Mouse (Mus musculus) small intestine, adult 2 months (tissue): ENCODE results near the gene Ackr2.

Experiments used
- CTCF ChIP-seq: fragments of 200-500 bp; IDR thresholded peaks from 2 replicates; pipeline ENCODE4 v1.5.1; 2012; ENCODE audit warnings: low read depth, mild to moderate bottlenecking, control low read depth, inconsistent platforms, low read length, moderate library complexity, mixed read lengths; ENCODE audit not compliant: insufficient replicate concordance, insufficient read length; ENCODE audit errors: extremely low read depth
- POLR2A ChIP-seq: fragments of 200-500 bp; IDR thresholded peaks from 2 replicates; pipeline ENCODE4 v1.6.1; 2012; ENCODE audit warnings: low read depth, mild to moderate bottlenecking, control low read depth, inconsistent platforms, low read length, moderate library complexity

- TF ChIP-seq CTCF: no peak
- no peak for TF ChIP-seq POLR2A
Observed at GRCm38 (mm10) chr9:121864837-121865236, 33.3 kb upstream of the Ackr2 start.
